In genomic region chr4:36490255-36490654, GRCm38 (mm10) we compare ENCODE assay signal across 14 mouse cellular contexts.
"Had no signal": no experiment of that assay in that cellular context is flagged by ENCODE, and none has a peak within 500 bp of the region (broad histone marks: within the 10 kb centered on the region; RNA-seq: fewer than 3 reads in every experiment).

No protein-coding gene starts in this region.

- DNase-seq: kidney, adult 8-10 months; kidney, postnatal 25 days; lung, postnatal 14 days; thymus, adult 2 months; thymus, postnatal 25 days had no signal

- H3K36me3 ChIP-seq: intestine, embryonic 15.5 days; limb, embryonic 10.5 days; liver, embryonic 15.5 days; lung, embryonic 15.5 days; midbrain, embryonic 12.5 days; neural tube, embryonic 12.5 days had no signal

- H3K27me3 ChIP-seq: intestine, embryonic 15.5 days; liver, embryonic 15.5 days; lung, embryonic 15.5 days; megakaryocyte, embryonic 14.5 days; midbrain, embryonic 12.5 days; neural tube, embryonic 12.5 days had no signal

- H3K4me3 ChIP-seq: intestine, embryonic 15.5 days; limb, embryonic 10.5 days; liver, embryonic 15.5 days; lung, embryonic 15.5 days; megakaryocyte, embryonic 14.5 days; midbrain, embryonic 12.5 days; neural tube, embryonic 12.5 days had no signal

- H3K4me1 ChIP-seq: intestine, embryonic 15.5 days; limb, embryonic 10.5 days; liver, embryonic 15.5 days; lung, embryonic 15.5 days; megakaryocyte, embryonic 14.5 days; midbrain, embryonic 12.5 days; neural tube, embryonic 12.5 days had no signal

- H3K9me3 ChIP-seq: intestine, embryonic 15.5 days; limb, embryonic 10.5 days; liver, embryonic 15.5 days; lung, embryonic 15.5 days; megakaryocyte, embryonic 14.5 days; midbrain, embryonic 12.5 days; neural tube, embryonic 12.5 days had no signal

- ATAC-seq: intestine, embryonic 15.5 days had no signal

- H3K9ac ChIP-seq: intestine, embryonic 15.5 days; liver, embryonic 15.5 days; lung, embryonic 15.5 days; midbrain, embryonic 12.5 days; neural tube, embryonic 12.5 days had no signal

- H3K4me2 ChIP-seq: intestine, embryonic 15.5 days; liver, embryonic 11.5 days; liver, embryonic 15.5 days; lung, embryonic 15.5 days; midbrain, embryonic 12.5 days; neural tube, embryonic 12.5 days had no signal

- H3K27ac ChIP-seq: intestine, embryonic 15.5 days; limb, embryonic 10.5 days; liver, embryonic 15.5 days; lung, embryonic 15.5 days; macrophage; midbrain, embryonic 12.5 days; neural tube, embryonic 12.5 days had no signal
